Mouse (Mus musculus) E14TG2a.4 (cell line): ENCODE measurements around the gene Prpf31.

Source experiments
- H3K27me3 ChIP-seq: 2 replicates; pipeline ENCODE4 v1.6.1; 2014; ENCODE audit warnings: low read length, control low read depth; ENCODE audit not compliant: insufficient read depth
- H3K36me3 ChIP-seq: 2 replicates; pipeline ENCODE4 v1.6.1; 2014; ENCODE audit warnings: low read length, control low read depth; ENCODE audit not compliant: insufficient read depth
- H3K4me1 ChIP-seq: replicated peaks from 2 replicates; pipeline ENCODE4 v1.6.1; 2014; ENCODE audit warnings: low read depth, low read length, control low read depth
- H3K4me3 ChIP-seq: replicated peaks from 2 replicates; pipeline ENCODE4 v1.5.1; 2014; ENCODE audit warnings: mild to moderate bottlenecking, low read length
- H3K9me3 ChIP-seq: 2 replicates; pipeline ENCODE4 v1.6.1; 2014; ENCODE audit warnings: low read length, control low read depth
- CTCF ChIP-seq: conservative IDR thresholded peaks from 2 replicates; pipeline ENCODE4 v1.5.1; 2014; ENCODE audit warnings: low read length
- NANOG ChIP-seq: IDR thresholded peaks from 2 replicates; pipeline ENCODE4 v1.6.1; 2014; ENCODE audit warnings: borderline replicate concordance, low read length, mixed read lengths
- POU5F1 ChIP-seq: IDR thresholded peaks from 2 replicates; pipeline ENCODE4 v1.6.1; 2014; ENCODE audit warnings: low read length, borderline replicate concordance

The Prpf31 gene

GRCm38 (mm10) chr7:3616057-3616388 is 13.8 kb upstream of the Prpf31 start, which contains the start of gene Oscar:
Gene Oscar, minus strand, starts transcription at chr7:3616157.
- Histone ChIP-seq H3K4me3 (peak within 1 kb of the TSS; percentile 95), H3K4me1 (peaks cover 32% of the 10 kb centered on the region), H3K36me3 (peaks cover 24% of the 10 kb centered on the region), H3K9me3 (no peaks in the 10 kb centered on the region), H3K27me3 (peaks cover 3% of the 10 kb centered on the region; the same call in 1 of the 2 replicates)
- no peak for TF ChIP-seq POU5F1
- no peak for TF ChIP-seq CTCF
- TF ChIP-seq NANOG = no peak

DNA sequence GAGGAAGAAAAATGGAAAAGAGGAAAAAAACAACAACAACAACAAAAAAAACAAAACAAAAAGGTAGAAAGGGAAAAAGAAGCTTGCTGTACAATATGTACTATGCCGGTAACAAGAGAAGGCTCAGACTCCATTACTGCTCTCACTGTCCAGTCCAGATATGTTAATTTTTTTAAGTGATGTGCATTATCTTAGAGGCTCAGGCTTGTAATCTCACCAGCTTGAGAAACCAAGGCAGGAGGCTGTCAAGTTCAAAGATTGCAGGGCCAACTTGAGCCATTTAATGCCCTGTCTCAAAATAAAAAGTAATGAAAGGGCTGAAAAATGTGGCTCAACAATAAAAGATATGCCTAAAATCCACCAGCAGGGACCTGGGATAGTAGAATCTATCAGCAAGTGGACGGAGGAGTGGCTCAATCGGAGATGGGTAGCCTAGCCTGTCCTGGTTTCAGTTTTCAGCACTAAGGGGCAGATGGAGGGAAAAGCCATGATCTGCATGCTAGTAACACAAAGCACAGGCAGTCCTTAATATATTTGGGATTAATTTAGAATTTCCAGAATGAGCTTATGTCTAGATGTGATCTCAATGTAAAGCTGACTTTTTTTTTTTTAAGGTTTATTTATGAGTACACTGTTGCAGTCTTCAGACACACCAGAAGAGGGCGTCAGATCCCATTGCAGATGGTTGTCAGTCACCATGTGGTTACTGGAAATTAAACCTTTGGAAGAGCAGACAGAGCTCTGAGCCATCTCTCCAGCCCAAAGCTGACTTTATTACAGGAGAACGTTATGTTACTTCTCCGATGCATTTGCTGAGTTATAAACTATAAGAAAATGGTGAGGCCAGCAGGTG is 13.2 kb upstream of the Prpf31 start:
- peaks cover 27% of the 10 kb centered on the region for H3K4me1 ChIP-seq
- H3K36me3 ChIP-seq = peaks cover 29% of the 10 kb centered on the region
- H3K27me3 ChIP-seq = peaks cover under 1% of the 10 kb centered on the region; the same call in 1 of the 2 replicates
- TF ChIP-seq POU5F1 (no peak), CTCF (peak; percentile 90)
- H3K9me3 ChIP-seq = no peaks in the 10 kb centered on the region
- peak overlapping the region; percentile 95 for H3K4me3 ChIP-seq

DNA sequence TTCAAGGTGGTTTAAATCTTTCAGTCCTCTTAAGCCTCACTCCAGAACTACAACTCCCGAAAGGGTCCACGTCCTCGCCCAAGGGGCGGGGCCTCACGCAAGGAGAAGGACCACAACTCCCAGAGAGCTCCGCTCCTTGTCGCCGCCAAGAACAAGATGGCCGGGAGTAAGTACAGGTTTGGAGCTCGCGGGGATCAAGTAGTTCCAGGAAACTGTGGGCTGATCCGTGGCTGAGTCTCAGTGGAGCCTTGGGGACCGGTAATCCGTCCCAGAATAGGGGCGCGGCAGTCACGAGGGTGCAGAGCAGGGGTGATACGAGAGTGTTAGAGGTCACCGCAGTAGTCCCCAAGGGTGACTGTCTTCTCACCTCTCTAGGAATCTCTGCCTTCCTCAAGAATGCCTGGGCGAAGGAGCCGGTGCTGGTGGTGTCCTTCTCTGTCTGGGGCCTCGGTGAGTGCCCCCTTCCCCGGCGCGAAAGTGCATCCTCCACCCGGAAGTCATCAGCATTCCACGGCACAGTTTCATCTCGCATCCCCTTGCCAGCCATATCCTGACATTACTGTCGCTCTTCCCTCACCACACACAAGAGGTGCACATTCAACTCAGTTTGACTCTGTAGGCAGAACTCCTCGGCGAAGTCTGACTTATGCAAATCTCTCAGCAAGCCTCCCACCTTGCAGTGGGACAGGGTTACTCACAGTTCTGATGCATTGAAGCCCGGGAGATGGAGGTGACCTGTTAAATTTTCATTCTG is 12.4 kb upstream of the Prpf31 start, which contains the start of gene Ndufa3:
Gene Ndufa3, plus strand, starts transcription at position 132 of the 754 bp plus-strand sequence.
- H3K4me3 ChIP-seq = peak within 1 kb of the TSS; percentile 95
- TF ChIP-seq CTCF (no peak), NANOG (no peak), POU5F1 (no peak)
- H3K4me1 ChIP-seq = peaks cover 28% of the 10 kb centered on the region
- H3K9me3 ChIP-seq = no peaks in the 10 kb centered on the region
- H3K27me3 ChIP-seq = no peaks in the 10 kb centered on the region
- H3K36me3 ChIP-seq = peaks cover 34% of the 10 kb centered on the region

DNA sequence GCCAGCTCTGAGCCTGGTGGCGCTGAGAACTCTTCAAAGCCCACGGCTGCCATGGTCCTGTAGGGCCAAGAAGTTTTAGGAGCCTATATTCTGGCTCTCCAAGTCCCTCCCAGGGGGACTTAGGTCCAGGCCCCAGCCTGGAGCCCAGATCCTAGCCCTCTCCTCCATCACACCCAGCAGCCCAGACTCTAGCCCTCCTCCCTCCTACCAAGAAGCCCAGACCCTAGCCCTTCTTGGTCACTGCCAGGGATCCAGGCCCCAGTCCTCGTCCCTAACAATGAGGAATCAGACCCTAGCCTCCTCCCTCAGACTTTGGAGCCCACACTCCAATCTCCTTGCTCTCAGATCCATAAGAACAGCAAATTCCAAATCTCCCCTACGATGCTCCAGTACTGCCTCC is 755 bp upstream of the Prpf31 start:
- H3K9me3 ChIP-seq = no peaks in the 10 kb centered on the region
- H3K27me3 ChIP-seq = no peaks in the 10 kb centered on the region
- peaks cover 81% of the 10 kb centered on the region for H3K36me3 ChIP-seq
- peaks cover 26% of the 10 kb centered on the region for H3K4me1 ChIP-seq
- no peak for TF ChIP-seq CTCF
- no peak for TF ChIP-seq NANOG
- H3K4me3 ChIP-seq = peak overlapping the region; percentile 99

- Histone ChIP-seq H3K4me1 (peaks cover 31% of the 10 kb centered on the region), H3K9me3 (no peaks in the 10 kb centered on the region), H3K4me3 (peak overlapping the region; percentile 99), H3K36me3 (peaks cover 81% of the 10 kb centered on the region), H3K27me3 (no peaks in the 10 kb centered on the region)
- TF ChIP-seq POU5F1 (no peak), NANOG (no peak), CTCF (no peak)
Observed at GRCm38 (mm10) chr7:3630478-3630815, 662 bp downstream of the Prpf31 start.

- H3K27me3 ChIP-seq = no peaks in the 10 kb centered on the region
- H3K9me3 ChIP-seq = no peaks in the 10 kb centered on the region
- H3K4me1 ChIP-seq = peaks cover 54% of the 10 kb centered on the region
- TF ChIP-seq NANOG (no peak), CTCF (no peak), POU5F1 (no peak)
- no peak overlapping the region for H3K4me3 ChIP-seq
- peaks cover 65% of the 10 kb centered on the region for H3K36me3 ChIP-seq
Observed at GRCm38 (mm10) chr7:3643412-3643811, 13.6 kb downstream of the Prpf31 start.

GRCm38 (mm10) chr7:3643843-3644242 is 14.1 kb downstream of the Prpf31 start:
- Histone ChIP-seq H3K27me3 (no peaks in the 10 kb centered on the region), H3K4me1 (peaks cover 58% of the 10 kb centered on the region), H3K9me3 (no peaks in the 10 kb centered on the region), H3K4me3 (peak overlapping the region; percentile 80), H3K36me3 (peaks cover 65% of the 10 kb centered on the region)
- no peak for TF ChIP-seq NANOG
- no peak for TF ChIP-seq POU5F1
- no peak for TF ChIP-seq CTCF

- no peaks in the 10 kb centered on the region for H3K27me3 ChIP-seq
- H3K9me3 ChIP-seq = no peaks in the 10 kb centered on the region
- TF ChIP-seq POU5F1 = no peak
- no peak for TF ChIP-seq CTCF
- no peak for TF ChIP-seq NANOG
- peak overlapping the region; percentile 80 for H3K4me3 ChIP-seq
- peaks cover 63% of the 10 kb centered on the region for H3K4me1 ChIP-seq
- H3K36me3 ChIP-seq = peaks cover 65% of the 10 kb centered on the region
Observed at GRCm38 (mm10) chr7:3644348-3644671, 14.5 kb downstream of the Prpf31 start.
